Mouse (Mus musculus) liver, adult 2 months (tissue): Measurements from ENCODE around the gene Zdhhc22.

Experiments
- CTCF ChIP-seq: fragments of 200-500 bp; IDR thresholded peaks from 2 replicates; pipeline ENCODE4 v1.5.1; 2011; ENCODE audit warnings: low read depth, low read length, control low read depth
- POLR2A ChIP-seq: fragments of 200-500 bp; IDR thresholded peaks from 2 replicates; pipeline ENCODE4 v1.6.1; 2011; ENCODE audit warnings: low read length, control low read depth; ENCODE audit not compliant: insufficient read depth; ENCODE audit errors: extremely low read depth

- TF ChIP-seq CTCF (peak; percentile 37), POLR2A (no peak)
These were observed 45.1 kb downstream of the Zdhhc22 start for GRCm38 (mm10) chr12:86945126-86945525.
